Mouse (Mus musculus): ENCODE measurements around the gene Pdlim4.

GRCm38 (mm10) chr11:54068520-54069371 lies at the start of gene Pdlim4:
- TF ChIP-seq CTCF (IDR thresholded peaks at IDR 0.05; ENCODE audit: low read depth) (no peak), EP300 (IDR thresholded peaks at IDR 0.05; ENCODE audit: low read depth) (no peak)

Measured in liver, postnatal 0 days (tissue).